Mouse (Mus musculus) macrophage (primary cell): ENCODE data around the gene Tab1. TPM values are rescaled to one million over a fixed set of nuclear protein-coding genes. Genes with fewer than 3 reads are reported as not detected.

ENCODE experiments used
- H3K27ac ChIP-seq: fragments of 350-480 bp; formaldehyde crosslinking; 2 replicates; pipeline ENCODE4 v1.9.0; 2021
- H3K36me3 ChIP-seq: fragments of 350-480 bp; formaldehyde crosslinking; 2 replicates; pipeline ENCODE4 v1.9.0; 2021; ENCODE audit errors: inconsistent target
- H3K4me3 ChIP-seq: fragments of 350-480 bp; formaldehyde crosslinking; 2 replicates; pipeline ENCODE4 v1.9.0; 2021; ENCODE audit errors: inconsistent target
- H3K79me2 ChIP-seq: fragments of 350-480 bp; formaldehyde crosslinking; 2 replicates; pipeline ENCODE4 v1.9.0; 2021; ENCODE audit errors: inconsistent target
- WGBS: methylation state at CpG from one replicate; pipeline ENCODE4 v1.1.7; 2026; ENCODE audit warnings: inconsistent platforms; ENCODE audit not compliant: missing documents; 5-methylcytosine and 5-hydroxymethylcytosine counted together
- polyA plus RNA-seq: library from polyadenylated mRNA; stranded (reverse); fragments of 250-400 nt; gene quantifications from 3 replicates; pipeline ENCODE4 v1.2.4, GENCODE M21; 2018; ENCODE audit warnings: inconsistent platforms

Tab1 gene
- polyA plus RNA-seq, 1 experiment from 2014 or later, result 10.5 TPM

DNA sequence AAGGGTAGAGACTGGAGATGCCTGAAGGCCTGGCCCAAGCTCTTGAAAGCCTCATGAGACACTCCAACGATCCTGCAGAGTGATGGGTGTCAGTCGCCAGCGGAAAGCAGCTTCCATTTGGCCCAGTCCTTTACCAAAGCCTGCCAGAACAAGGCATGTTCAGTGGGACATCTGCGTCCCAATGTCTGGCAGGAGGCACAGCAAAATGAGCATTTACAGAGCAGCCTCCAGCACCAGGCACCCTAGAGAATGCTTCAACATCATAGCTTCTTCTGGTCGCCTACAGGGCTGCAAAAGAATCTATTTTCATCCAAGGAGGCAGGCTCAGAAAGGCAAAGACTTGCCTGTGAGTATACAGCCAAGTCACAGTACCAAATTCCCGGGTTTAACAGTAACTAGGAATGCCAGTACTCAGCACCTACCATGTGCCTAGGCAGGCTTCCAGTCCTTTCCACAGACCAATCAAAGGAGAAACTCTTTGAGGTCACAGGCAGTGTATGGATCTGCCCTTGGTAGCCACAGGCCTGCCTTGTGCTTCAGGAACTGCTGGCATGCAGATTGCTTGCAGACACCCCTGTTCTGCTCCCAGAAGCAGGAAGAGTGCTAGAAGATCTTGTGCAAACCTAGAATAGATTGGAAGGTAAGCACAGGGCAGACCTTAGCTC, 69.3 kb downstream of the Tab1 start:
- 85% methylated on average over 6 of the region's 6 CpGs for WGBS
- Histone ChIP-seq H3K27ac (no peak overlapping the region), H3K79me2 (no peaks in the 10 kb centered on the region), H3K4me3 (no peak overlapping the region), H3K36me3 (no peaks in the 10 kb centered on the region)

DNA sequence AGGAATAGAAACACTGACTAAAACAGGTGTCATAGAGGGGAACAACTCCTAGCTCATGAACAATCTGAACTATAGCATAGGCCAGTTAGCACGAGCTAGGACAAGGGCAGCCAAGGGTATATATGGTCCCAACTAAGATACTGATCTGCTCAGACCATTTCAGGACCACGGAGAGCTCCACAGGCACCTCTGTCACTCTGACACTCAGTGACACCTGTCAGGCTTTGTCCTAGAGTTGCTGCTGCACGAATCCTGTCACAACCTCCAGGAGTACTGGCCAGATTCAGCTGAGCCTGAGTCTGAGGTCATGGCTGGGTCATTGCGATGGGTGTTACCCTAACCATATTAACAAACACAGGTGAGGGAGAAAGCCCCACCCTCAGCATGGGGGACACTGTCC, 70.5 kb downstream of the Tab1 start:
- WGBS, result 25% methylated on average over 4 of the region's 4 CpGs
- H3K4me3 ChIP-seq, result no peak overlapping the region
- H3K79me2 ChIP-seq, result no peaks in the 10 kb centered on the region
- no peak overlapping the region for H3K27ac ChIP-seq
- no peaks in the 10 kb centered on the region for H3K36me3 ChIP-seq

DNA sequence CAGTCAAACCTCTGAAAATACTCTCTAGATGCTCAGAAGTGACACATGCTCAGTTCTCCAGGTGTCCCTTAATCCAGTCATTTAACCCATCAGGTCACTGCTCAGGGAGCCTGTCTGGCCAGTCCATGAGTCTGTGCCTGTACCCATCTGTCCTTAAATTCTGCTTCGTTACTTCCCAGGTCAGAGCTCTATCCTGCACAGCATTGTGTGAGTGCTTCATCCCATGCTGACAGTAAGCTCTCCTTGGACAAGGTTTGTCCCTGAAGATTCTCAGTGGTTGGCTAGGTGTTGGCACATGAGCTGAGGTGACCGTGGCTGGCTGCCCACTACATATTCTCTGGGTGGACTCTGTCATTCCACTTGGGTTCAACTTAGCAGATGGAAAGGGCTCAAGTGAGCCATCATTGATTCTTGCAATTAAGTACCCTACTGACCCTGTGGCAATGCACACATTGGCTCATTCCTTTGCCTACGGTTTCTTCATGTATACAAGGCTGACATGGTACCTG, 73.2 kb downstream of the Tab1 start:
- 91% methylated on average over 3 of the region's 3 CpGs for WGBS
- H3K4me3 ChIP-seq, result no peak overlapping the region
- no peaks in the 10 kb centered on the region for H3K79me2 ChIP-seq
- H3K27ac ChIP-seq, result no peak overlapping the region
- no peaks in the 10 kb centered on the region for H3K36me3 ChIP-seq

DNA sequence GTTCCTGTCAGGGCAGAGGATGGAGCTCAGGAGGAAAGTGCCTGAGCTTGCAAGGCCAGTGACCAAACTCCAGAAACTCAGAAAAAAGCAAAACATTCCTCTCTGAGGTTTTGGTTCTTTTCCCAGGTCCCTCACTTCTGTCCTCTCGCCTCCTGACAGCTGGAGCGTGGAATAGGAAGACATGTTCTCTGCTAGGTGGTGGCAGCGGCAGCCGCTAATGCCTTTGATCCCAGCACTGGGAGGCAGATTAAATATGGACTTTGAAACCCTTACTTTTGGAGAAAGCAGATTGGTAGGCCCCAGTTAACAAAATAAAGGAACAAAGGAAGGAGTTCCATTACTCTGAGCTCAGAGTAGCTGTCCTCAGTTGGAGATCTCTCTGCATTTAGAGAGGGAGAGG, 75.5 kb downstream of the Tab1 start:
- H3K36me3 ChIP-seq, result no peaks in the 10 kb centered on the region
- WGBS, result 94% methylated on average over 4 of the region's 4 CpGs
- no peaks in the 10 kb centered on the region for H3K79me2 ChIP-seq
- no peak overlapping the region for H3K4me3 ChIP-seq
- no peak overlapping the region for H3K27ac ChIP-seq

Other genes starting within 250 kb of the Tab1 start
- 22.8 to 91.0 TPM (median 42.5 TPM) in 3 replicates for gene Apobec3, start 241.5 kb upstream of the Tab1 start, polyA plus RNA-seq
- gene Cbx7, start 162.0 kb upstream of the Tab1 start, polyA plus RNA-seq, result 1.2 to 5.5 TPM (median 4.3 TPM) in 3 replicates
- gene Pdgfb, start 118.2 kb upstream of the Tab1 start, polyA plus RNA-seq, result 10.0 to 24.1 TPM (median 11.9 TPM) in 3 replicates
- 139 to 428 TPM (median 314 TPM) in 3 replicates for gene Syngr1, start 41.8 kb upstream of the Tab1 start, polyA plus RNA-seq
- 633 to 940 TPM (median 770 TPM) in 3 replicates for gene Rpl3, start 41.3 kb upstream of the Tab1 start, polyA plus RNA-seq
- 0.03 TPM in 1 of 3 replicates, not detected in the others for gene Mgat3, start 40.6 kb downstream of the Tab1 start, polyA plus RNA-seq
- 11.6 to 15.1 TPM (median 13.3 TPM) in 3 replicates for gene Mief1, start 100.9 kb downstream of the Tab1 start, polyA plus RNA-seq
- gene AC140267.1, start 102.7 kb downstream of the Tab1 start, polyA plus RNA-seq, result not detected in 3 replicates
- 80.3 to 97.1 TPM (median 95.4 TPM) in 3 replicates for gene Atf4, start 122.1 kb downstream of the Tab1 start, polyA plus RNA-seq
- gene Rps19bp1, start 131.2 kb downstream of the Tab1 start, polyA plus RNA-seq, result 26.4 to 49.1 TPM (median 28.5 TPM) in 3 replicates
- not detected in 3 replicates for gene Cacna1i, start 154.1 kb downstream of the Tab1 start, polyA plus RNA-seq